Mouse (Mus musculus) kidney, embryonic 16.5 days (tissue): ENCODE data around the gene Hist1h3a. TPM values are rescaled to one million over a fixed set of nuclear protein-coding genes. Genes with fewer than 3 reads are reported as not detected.
A peak's percentile ranks its signal among the peaks of the same experiment; 100 is the strongest.
"Not testable (repeated sequence)": the region's sequence is repeated elsewhere in the genome, so short reads cannot be mapped to it uniquely, and the experiment has no call there.

Experiments
- ATAC-seq: fragments of 200-750 bp; cut with Nextera tagmentation; 2 replicates; pipeline ENCODE4 v1.8.0; 2017; ENCODE audit warnings: moderate TSS enrichment; ENCODE audit not compliant: low FRiP score, low TSS enrichment
- H3K27ac ChIP-seq: fragments of 300-500 bp; sonication (generic); 2 replicates; pipeline ENCODE4 v1.5.1; 2014; ENCODE audit warnings: low read length
- H3K27me3 ChIP-seq: fragments of 300-500 bp; sonication (generic); 2 replicates; pipeline ENCODE4 v1.6.1; 2014; ENCODE audit warnings: low read length, control low read depth, mixed read lengths; ENCODE audit not compliant: insufficient read depth
- H3K36me3 ChIP-seq: fragments of 300-500 bp; sonication (generic); 2 replicates; pipeline ENCODE4 v1.6.1; 2014; ENCODE audit warnings: low read length, control low read depth, mixed read lengths; ENCODE audit not compliant: insufficient read depth
- H3K4me1 ChIP-seq: fragments of 300-500 bp; sonication (generic); 2 replicates; pipeline ENCODE4 v1.6.1; 2014; ENCODE audit warnings: low read length, control low read depth, mixed read lengths; ENCODE audit not compliant: insufficient read depth
- H3K4me2 ChIP-seq: fragments of 300-500 bp; sonication (generic); replicated peaks from 2 replicates; pipeline ENCODE4 v1.6.1; 2014; ENCODE audit warnings: low read depth, low read length
- H3K4me3 ChIP-seq: fragments of 300-500 bp; sonication (generic); 2 replicates; pipeline ENCODE4 v1.5.1; 2014; ENCODE audit warnings: mild to moderate bottlenecking, low read length
- H3K9ac ChIP-seq: fragments of 300-500 bp; sonication (generic); replicated peaks from 2 replicates; pipeline ENCODE4 v1.6.1; 2014; ENCODE audit warnings: low read length
- H3K9me3 ChIP-seq: fragments of 300-500 bp; sonication (generic); 2 replicates; pipeline ENCODE4 v1.6.1; 2016; ENCODE audit warnings: low read length, control low read depth
- WGBS: fragments of 180-500 bp; shearing (Covaris S2); extraction: QIAGEN DNeasy Blood & Tissue Kit; methylation state at CpG from one replicate; pipeline ENCODE4 v1.1.7; 2014; 5-methylcytosine and 5-hydroxymethylcytosine counted together
- polyA plus RNA-seq: library from polyadenylated mRNA; unstranded; fragments of >200 nt; fragmentation: Nextera tagmentation; extraction: Ambion mirVana; gene quantifications from 2 replicates; pipeline ENCODE4 v1.2.1, GENCODE M21; 2015

Hist1h3a gene
- polyA plus RNA-seq, 1 experiment from 2014 or later, result 7.8 TPM

DNA sequence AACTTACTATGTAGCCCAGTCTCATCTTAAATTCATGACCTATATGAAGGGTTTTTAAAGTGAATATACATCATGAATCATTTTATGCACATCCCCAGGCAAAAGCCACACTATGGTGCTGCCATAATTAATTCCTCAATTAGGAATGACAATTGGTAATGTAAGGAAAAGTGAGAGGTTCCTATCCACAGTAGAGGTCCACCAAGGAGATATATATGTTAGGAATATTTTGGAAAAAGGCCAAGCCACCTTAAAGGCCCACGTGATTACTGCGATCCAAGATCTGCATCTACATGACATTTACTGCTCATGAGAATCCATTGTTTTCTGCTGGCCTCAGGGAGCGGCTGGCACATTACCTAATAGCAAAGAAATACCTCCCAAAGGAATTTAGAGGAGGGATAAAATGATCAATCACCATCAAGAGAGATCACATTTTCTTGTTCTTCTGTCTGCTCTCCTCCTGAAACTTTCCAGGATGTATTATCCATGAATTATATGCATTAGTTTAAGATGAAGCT, 2.9 kb downstream of the Hist1h3a start:
- Histone ChIP-seq H3K4me3 (no peak overlapping the region), H3K9me3 (no peaks in the 10 kb centered on the region), H3K9ac (no peak overlapping the region), H3K27me3 (no peaks in the 10 kb centered on the region), H3K27ac (no peak overlapping the region), H3K36me3 (no peaks in the 10 kb centered on the region), H3K4me2 (no peak overlapping the region), H3K4me1 (peaks cover 28% of the 10 kb centered on the region)
- no peak for ATAC-seq
- WGBS, result 67% methylated on average over 3 of the region's 3 CpGs

DNA sequence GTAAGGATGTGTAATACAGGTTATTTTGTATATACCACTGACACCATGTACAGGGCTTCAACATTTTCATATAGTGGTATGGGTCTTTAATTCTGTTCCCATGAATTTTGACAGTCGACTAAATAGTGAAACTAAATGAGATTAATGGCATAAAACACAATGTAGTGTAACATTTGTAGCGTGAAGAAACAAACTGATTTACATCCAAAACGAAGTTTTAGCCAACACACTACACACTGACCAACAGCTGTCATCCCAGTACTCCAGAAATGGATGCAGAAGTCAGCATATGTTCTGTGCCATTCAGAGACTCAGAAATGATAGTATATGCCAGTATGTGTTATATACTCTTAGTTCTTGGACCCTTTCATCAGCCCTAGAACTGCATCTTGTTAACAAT, 4.3 kb downstream of the Hist1h3a start:
- Histone ChIP-seq H3K9me3 (no peaks in the 10 kb centered on the region), H3K36me3 (no peaks in the 10 kb centered on the region), H3K27me3 (no peaks in the 10 kb centered on the region), H3K9ac (no peak overlapping the region), H3K4me1 (peaks cover 18% of the 10 kb centered on the region), H3K4me2 (0 out of 2 replicates have a peak overlapping the region, but pooled peaks have one; percentile 31), H3K27ac (0 out of 2 replicates have a peak overlapping the region, but pooled peaks have one; percentile 46), H3K4me3 (no peak overlapping the region)
- 36% methylated on average over 3 of the region's 3 CpGs for WGBS
- ATAC-seq, result no peak

DNA sequence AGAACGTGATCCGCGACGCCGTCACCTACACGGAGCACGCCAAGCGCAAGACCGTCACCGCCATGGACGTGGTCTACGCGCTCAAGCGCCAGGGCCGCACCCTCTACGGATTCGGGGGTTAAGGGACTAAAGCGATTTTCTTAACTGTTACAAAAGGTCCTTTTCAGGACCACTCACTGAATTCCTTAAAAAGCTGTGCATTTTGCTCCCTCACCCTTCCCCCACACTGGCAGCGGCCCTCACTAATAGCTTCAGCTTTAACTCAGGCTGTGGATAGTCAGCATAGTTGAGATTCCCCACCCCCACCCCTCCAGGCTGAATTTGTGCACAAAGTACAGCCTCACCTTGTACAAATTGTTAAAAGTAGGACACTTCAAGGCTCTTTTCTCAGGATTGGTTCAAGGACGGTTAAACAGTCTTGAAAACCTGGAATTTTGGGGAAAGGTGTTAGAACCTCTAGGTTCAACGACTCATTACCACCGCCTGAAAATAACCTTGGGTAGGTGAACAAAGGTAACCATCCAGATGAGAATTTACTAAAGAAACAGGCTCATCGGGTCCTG, 4.9 kb downstream of the Hist1h3a start:
- Histone ChIP-seq H3K9ac (peak overlapping the region; percentile 77), H3K4me1 (peaks cover 15% of the 10 kb centered on the region), H3K27ac (peak overlapping the region; percentile 97), H3K4me3 (peak overlapping the region; percentile 51), H3K9me3 (no peaks in the 10 kb centered on the region), H3K27me3 (no peaks in the 10 kb centered on the region), H3K36me3 (no peaks in the 10 kb centered on the region), H3K4me2 (peak overlapping the region; percentile 77)
- no peak; the same call in none of the 2 replicates for ATAC-seq
- 1% methylated on average over 17 of the region's 23 CpGs for WGBS

DNA sequence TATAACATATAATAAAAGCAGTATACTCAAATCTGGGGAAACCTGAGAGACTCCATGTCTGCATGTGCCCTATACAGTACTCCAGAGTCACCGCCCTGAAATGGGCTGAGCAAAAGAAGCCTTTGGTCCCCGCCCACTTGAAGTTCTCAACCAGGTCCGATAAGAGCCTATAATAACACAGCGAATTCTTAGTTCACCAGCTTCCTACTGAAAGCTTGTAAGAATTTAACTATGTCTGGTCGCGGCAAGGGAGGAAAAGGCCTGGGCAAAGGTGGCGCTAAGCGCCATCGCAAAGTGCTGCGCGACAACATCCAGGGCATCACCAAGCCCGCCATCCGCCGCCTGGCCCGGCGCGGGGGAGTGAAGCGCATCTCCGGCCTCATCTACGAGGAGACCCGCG, 5.4 kb downstream of the Hist1h3a start, which contains the start of gene Hist1h4b:
Gene Hist1h4b, plus strand, starts transcription at position 224 of the 400 bp plus-strand sequence.
- Histone ChIP-seq H3K27me3 (no peaks in the 10 kb centered on the region), H3K4me3 (peak within 1 kb of the TSS; percentile 51), H3K36me3 (no peaks in the 10 kb centered on the region), H3K4me1 (peaks cover 15% of the 10 kb centered on the region), H3K4me2 (peak within 1 kb of the TSS; percentile 77), H3K9me3 (no peaks in the 10 kb centered on the region), H3K9ac (peak within 1 kb of the TSS; percentile 77), H3K27ac (peak within 1 kb of the TSS; percentile 97)
- ATAC-seq, result peak; percentile 83
- WGBS, result under 1% methylated on average over 17 of the region's 22 CpGs

DNA sequence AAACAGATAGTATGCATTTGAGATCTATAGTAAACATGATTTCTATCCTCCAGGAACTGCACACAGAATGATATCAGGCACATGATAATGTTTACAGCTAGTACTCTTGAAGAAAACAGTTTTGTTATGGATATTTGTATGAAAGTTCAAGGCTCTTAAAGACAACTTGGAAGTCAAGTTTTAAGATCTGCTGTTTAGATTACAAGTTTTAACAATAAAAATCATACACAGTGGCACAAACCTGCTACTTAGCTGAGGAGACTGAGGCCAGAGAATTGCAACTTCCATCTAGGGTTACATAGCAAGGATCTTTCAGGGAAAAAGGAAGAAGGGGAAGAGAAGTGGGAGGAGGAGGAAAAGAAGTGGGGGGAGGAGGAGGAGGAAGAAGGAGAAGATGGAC, 7.2 kb downstream of the Hist1h3a start:
- no peaks in the 10 kb centered on the region for H3K9me3 ChIP-seq
- H3K4me1 ChIP-seq, result peaks cover 9% of the 10 kb centered on the region
- H3K36me3 ChIP-seq, result no peaks in the 10 kb centered on the region
- no peak overlapping the region for H3K27ac ChIP-seq
- no peak overlapping the region for H3K9ac ChIP-seq
- no peak overlapping the region for H3K4me2 ChIP-seq
- H3K27me3 ChIP-seq, result no peaks in the 10 kb centered on the region
- no peak for ATAC-seq
- no peak overlapping the region for H3K4me3 ChIP-seq

DNA sequence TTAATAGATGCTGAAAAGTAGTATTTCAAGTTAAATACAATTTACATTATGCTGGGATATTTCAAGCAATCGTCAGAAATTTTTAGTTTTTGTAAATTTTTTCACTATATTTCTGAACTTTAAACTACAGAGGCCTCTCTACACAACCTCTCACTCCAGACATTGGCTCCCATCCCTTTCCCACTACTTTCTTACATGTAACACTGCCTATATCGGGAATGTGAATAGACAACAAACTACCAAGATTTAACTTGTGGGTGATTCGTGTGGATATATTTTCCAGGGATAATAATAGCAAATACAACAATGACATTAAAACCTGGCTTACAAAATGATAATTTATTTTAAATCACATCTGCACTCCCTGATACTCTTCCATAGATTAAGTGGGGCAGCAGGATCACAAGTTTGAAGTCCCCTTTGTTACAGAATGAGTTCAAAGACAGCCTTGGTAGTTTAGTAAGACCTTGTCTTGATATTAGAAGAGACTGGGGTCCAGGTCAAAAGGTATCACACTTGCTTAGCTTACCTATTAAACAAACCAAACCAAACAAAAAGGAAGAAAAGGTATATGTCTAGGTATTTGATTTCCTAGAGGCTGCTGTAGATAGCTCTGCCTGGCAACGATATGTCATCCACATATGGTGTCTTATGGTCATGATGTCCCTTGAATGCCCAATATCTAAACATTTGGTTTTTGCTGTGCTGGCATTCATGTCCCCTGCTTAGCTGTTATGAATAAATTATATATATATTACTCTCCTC, 8.7 kb downstream of the Hist1h3a start:
- 60% methylated on average over 4 of the region's 4 CpGs for WGBS
- H3K9me3 ChIP-seq, result no peaks in the 10 kb centered on the region
- peaks cover 6% of the 10 kb centered on the region for H3K4me1 ChIP-seq
- H3K27ac ChIP-seq, result peak overlapping the region; percentile 28
- H3K27me3 ChIP-seq, result no peaks in the 10 kb centered on the region
- no peak overlapping the region for H3K4me3 ChIP-seq
- no peaks in the 10 kb centered on the region for H3K36me3 ChIP-seq
- ATAC-seq, result no peak
- no peak overlapping the region for H3K9ac ChIP-seq
- H3K4me2 ChIP-seq, result peak overlapping the region; percentile 55

DNA sequence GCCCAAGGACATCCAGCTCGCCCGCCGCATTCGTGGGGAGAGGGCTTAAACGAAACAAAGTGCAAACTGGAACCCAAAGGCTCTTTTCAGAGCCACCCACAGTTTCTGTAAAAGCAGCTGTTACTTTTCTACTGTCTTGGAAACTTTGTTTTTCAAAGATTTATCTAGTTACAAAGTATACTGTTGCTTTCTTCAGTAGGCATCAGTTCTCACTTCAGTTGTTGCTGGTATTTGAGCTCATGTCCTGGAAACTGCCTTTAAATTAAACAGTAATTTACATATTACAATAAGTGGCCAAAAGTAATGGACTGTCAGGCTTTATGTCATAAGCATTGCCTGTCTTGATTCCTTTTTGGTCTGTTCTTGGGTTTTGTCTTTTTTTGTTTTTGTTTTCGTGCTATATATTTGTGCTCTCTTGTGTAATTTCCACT, 9.4 kb downstream of the Hist1h3a start:
- Histone ChIP-seq H3K36me3 (no peaks in the 10 kb centered on the region), H3K4me1 (peaks cover 9% of the 10 kb centered on the region), H3K4me3 (peak overlapping the region; percentile 47), H3K27me3 (no peaks in the 10 kb centered on the region), H3K4me2 (peak overlapping the region; percentile 55), H3K27ac (peak overlapping the region; percentile 92), H3K9me3 (no peaks in the 10 kb centered on the region), H3K9ac (peak overlapping the region; percentile 72)
- ATAC-seq, result no peak
- 6% methylated on average over 6 of the region's 6 CpGs for WGBS

DNA sequence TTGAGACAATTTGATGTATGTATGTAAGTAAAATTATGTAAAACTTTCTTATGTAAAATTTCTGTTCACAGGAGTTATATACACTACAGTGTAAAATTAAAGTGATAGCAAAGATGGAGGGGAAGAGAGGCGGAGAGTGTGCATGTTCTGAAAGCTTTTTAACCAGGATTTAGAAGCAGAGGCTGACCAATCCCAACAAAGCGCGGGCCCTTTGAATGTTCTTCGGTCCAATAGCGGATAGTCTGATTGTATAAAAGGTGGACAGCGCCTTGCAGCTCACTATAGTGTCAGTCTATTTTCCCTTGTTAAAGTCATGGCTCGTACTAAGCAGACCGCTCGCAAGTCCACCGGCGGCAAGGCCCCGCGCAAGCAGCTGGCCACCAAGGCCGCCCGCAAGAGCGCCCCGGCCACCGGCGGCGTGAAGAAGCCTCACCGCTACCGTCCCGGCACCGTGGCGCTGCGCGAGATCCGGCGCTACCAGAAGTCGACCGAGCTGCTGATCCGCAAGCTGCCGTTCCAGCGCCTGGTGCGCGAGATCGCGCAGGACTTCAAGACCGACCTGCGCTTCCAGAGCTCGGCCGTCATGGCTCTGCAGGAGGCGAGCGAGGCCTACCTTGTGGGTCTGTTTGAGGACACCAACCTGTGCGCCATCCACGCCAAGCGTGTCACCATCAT, 10.0 kb downstream of the Hist1h3a start, which contains the start of gene Hist1h3b:
Gene Hist1h3b, plus strand, starts transcription at position 201 of the 675 bp plus-strand sequence.
- H3K4me2 ChIP-seq, result peak within 1 kb of the TSS; percentile 58
- not testable (repeated sequence) for H3K36me3 ChIP-seq, H3K4me1 ChIP-seq, H3K9me3 ChIP-seq, H3K27me3 ChIP-seq
- H3K4me3 ChIP-seq, result peak within 1 kb of the TSS; percentile 50
- peak within 1 kb of the TSS; percentile 98 for H3K27ac ChIP-seq
- ATAC-seq, result peak; percentile 92
- WGBS, result 0% methylated on average over 15 of the region's 47 CpGs
- peak within 1 kb of the TSS; percentile 73 for H3K9ac ChIP-seq

DNA sequence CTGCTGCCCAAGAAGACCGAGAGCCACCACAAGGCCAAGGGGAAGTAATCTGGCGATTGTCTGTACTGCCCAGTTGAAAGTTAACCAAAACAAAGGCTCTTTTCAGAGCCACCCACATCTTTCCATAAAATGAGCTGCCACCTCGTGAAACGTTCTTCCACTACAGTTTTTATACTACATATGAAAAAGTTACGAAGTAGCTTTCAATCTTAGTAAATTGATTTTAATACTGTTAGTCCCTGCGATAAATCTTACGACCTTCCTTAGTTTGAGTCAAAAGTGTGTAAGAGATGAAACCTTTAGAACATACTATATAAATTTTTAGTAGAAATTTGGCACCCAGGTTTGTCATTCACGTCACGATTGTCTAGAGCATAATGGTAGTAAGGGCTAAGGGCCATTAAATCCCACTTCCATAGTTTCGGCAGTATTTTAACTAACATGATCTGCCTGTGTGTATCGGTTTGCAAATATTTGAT, 10.7 kb downstream of the Hist1h3a start:
- peak overlapping the region; percentile 98 for H3K27ac ChIP-seq
- no peaks in the 10 kb centered on the region for H3K27me3 ChIP-seq
- no peaks in the 10 kb centered on the region for H3K9me3 ChIP-seq
- H3K9ac ChIP-seq, result peak overlapping the region; percentile 73
- no peaks in the 10 kb centered on the region for H3K36me3 ChIP-seq
- H3K4me2 ChIP-seq, result peak overlapping the region; percentile 58
- ATAC-seq, result peak; percentile 44; the same call in 1 of the 2 replicates
- peak overlapping the region; percentile 50 for H3K4me3 ChIP-seq
- under 1% methylated on average over 11 of the region's 11 CpGs for WGBS
- H3K4me1 ChIP-seq, result peaks cover 12% of the 10 kb centered on the region
